Mouse (Mus musculus) liver, adult 2 months (tissue): ENCODE measurements around the gene Dnajb13.

ENCODE experiments used
- CTCF ChIP-seq: fragments of 200-500 bp; IDR thresholded peaks from 2 replicates; pipeline ENCODE4 v1.5.1; 2011; ENCODE audit warnings: low read depth, low read length, control low read depth
- POLR2A ChIP-seq: fragments of 200-500 bp; IDR thresholded peaks from 2 replicates; pipeline ENCODE4 v1.6.1; 2011; ENCODE audit warnings: low read length, control low read depth; ENCODE audit not compliant: insufficient read depth; ENCODE audit errors: extremely low read depth

GRCm38 (mm10) chr7:100487301-100487700 is 27.5 kb downstream of the Dnajb13 start:
- no peak for TF ChIP-seq CTCF
- TF ChIP-seq POLR2A, result no peak
